Mouse (Mus musculus): Measurements from ENCODE around the gene Ggct.

The Ggct gene

GRCm38 (mm10) chr6:54952542-54952941 is 40.2 kb downstream of the Ggct start:
- no peak for DNase-seq (ENCODE audit: low spot score in 2 of 2)

GRCm38 (mm10) chr6:54948682-54949081 is 44.1 kb downstream of the Ggct start:
- DNase-seq (ENCODE audit: low spot score in 2 of 2), result no peak

GRCm38 (mm10) chr6:54946241-54946953 is 46.4 kb downstream of the Ggct start:
- no peak for DNase-seq (ENCODE audit: low spot score in 2 of 2)

- DNase-seq (ENCODE audit: low spot score in 2 of 2), result no peak
These were observed 48.2 kb downstream of the Ggct start for GRCm38 (mm10) chr6:54944551-54944950.

- DNase-seq (ENCODE audit: low spot score in 2 of 2), result no peak
These were observed 49.0 kb downstream of the Ggct start for GRCm38 (mm10) chr6:54943753-54944152.

GRCm38 (mm10) chr6:54943292-54943691 is 49.5 kb downstream of the Ggct start:
- DNase-seq (ENCODE audit: low spot score in 2 of 2), result no peak

- no peak for DNase-seq (ENCODE audit: low spot score in 2 of 2)
These were observed 51.6 kb downstream of the Ggct start for GRCm38 (mm10) chr6:54941149-54941548.

- no peak for DNase-seq (ENCODE audit: low spot score in 2 of 2)
These were observed 52.6 kb downstream of the Ggct start for GRCm38 (mm10) chr6:54940126-54940525.

GRCm38 (mm10) chr6:54939631-54940030 is 53.1 kb downstream of the Ggct start:
- DNase-seq (ENCODE audit: low spot score in 2 of 2), result no peak

- no peak for DNase-seq (ENCODE audit: low spot score in 2 of 2)
These were observed 56.3 kb downstream of the Ggct start for GRCm38 (mm10) chr6:54936496-54936895.

- no peak for DNase-seq (ENCODE audit: low spot score in 2 of 2)
These were observed 57.8 kb downstream of the Ggct start for GRCm38 (mm10) chr6:54934930-54935329.

GRCm38 (mm10) chr6:54934313-54934712 is 58.4 kb downstream of the Ggct start:
- DNase-seq (ENCODE audit: low spot score in 2 of 2), result no peak

GRCm38 (mm10) chr6:54933866-54934265 is 58.9 kb downstream of the Ggct start:
- no peak for DNase-seq (ENCODE audit: low spot score in 2 of 2)

GRCm38 (mm10) chr6:54933216-54933615 is 59.5 kb downstream of the Ggct start:
- no peak for DNase-seq (ENCODE audit: low spot score in 2 of 2)
